Mouse (Mus musculus) brain, embryonic 14.5 days (tissue): Measurements from ENCODE around the gene Arhgap21.

Experiments
- CTCF ChIP-seq: fragments of 200-500 bp; IDR thresholded peaks from 2 replicates; pipeline ENCODE4 v1.5.1; 2012; ENCODE audit warnings: inconsistent platforms, mild to moderate bottlenecking, moderate library complexity, borderline replicate concordance; ENCODE audit not compliant: insufficient read depth, insufficient read length; ENCODE audit errors: extremely low read depth
- POLR2A ChIP-seq: fragments of 200-500 bp; IDR thresholded peaks from 2 replicates; pipeline ENCODE4 v1.6.1; 2012; ENCODE audit warnings: mild to moderate bottlenecking, inconsistent platforms, borderline replicate concordance; ENCODE audit not compliant: poor library complexity, insufficient read depth, insufficient read length, severe bottlenecking; ENCODE audit errors: extremely low read depth

GRCm38 (mm10) chr2:20896446-20896845 lies 72.2 kb downstream of the Arhgap21 start:
- TF ChIP-seq CTCF = no peak
- no peak for TF ChIP-seq POLR2A
